Mouse (Mus musculus): ENCODE results near the gene Zfp787. TPM values are rescaled to one million over a fixed set of nuclear protein-coding genes. Genes with fewer than 3 reads are reported as not detected.

The Zfp787 gene
- polyA plus RNA-seq (2012; rRNA removed), result 54.2 and 66.1 TPM in 2 replicates

GRCm38 (mm10) chr7:6155901-6156411, at the start of gene Zfp787:
Gene Zfp787, minus strand, starts transcription at chr7:6155997.
- Histone ChIP-seq H3K4me1 (ENCODE audit: control insufficient read depth, insufficient read depth, low read length) (peaks cover 40% of the 10 kb centered on the region), H3K27me3 (replicated peaks; ENCODE audit: control insufficient read depth, insufficient read depth, low read length) (no peaks in the 10 kb centered on the region), H3K36me3 (ENCODE audit: control insufficient read depth, insufficient read depth, low read length) (no peaks in the 10 kb centered on the region), H3K27ac (ENCODE audit: insufficient read depth, low read depth, low read length) (peak within 1 kb of the TSS; percentile 97), H3K4me3 (ENCODE audit: insufficient read depth, low read depth, low read length) (peak within 1 kb of the TSS; percentile 84)
- peak; percentile 97 for DNase-seq
- TF ChIP-seq POLR2A (IDR thresholded peaks at IDR 0.05; ENCODE audit: low read depth, low read length) (peak; percentile 2), CTCF (conservative IDR thresholded peaks at IDR 0.05; ENCODE audit: insufficient read depth, insufficient read length, low read depth, low read length) (no peak)
- WGBS, result under 1% methylated on average over 54 of the region's 54 CpGs

- Histone ChIP-seq H3K4me3 (ENCODE audit: insufficient read depth, low read depth, low read length) (no peak overlapping the region), H3K27me3 (replicated peaks; ENCODE audit: control insufficient read depth, insufficient read depth, low read length) (no peaks in the 10 kb centered on the region), H3K27ac (ENCODE audit: insufficient read depth, low read depth, low read length) (no peak overlapping the region), H3K4me1 (ENCODE audit: control insufficient read depth, insufficient read depth, low read length) (no peaks in the 10 kb centered on the region), H3K36me3 (ENCODE audit: control insufficient read depth, insufficient read depth, low read length) (no peaks in the 10 kb centered on the region)
- no peak for DNase-seq
- WGBS, result 61% methylated on average over 3 of the region's 3 CpGs
- no peak for TF ChIP-seq POLR2A (IDR thresholded peaks at IDR 0.05; ENCODE audit: low read depth, low read length)
- TF ChIP-seq CTCF (conservative IDR thresholded peaks at IDR 0.05; ENCODE audit: insufficient read depth, insufficient read length, low read depth, low read length), result no peak
Observed at GRCm38 (mm10) chr7:6204200-6204599, 48.4 kb upstream of the Zfp787 start.

- Histone ChIP-seq H3K4me3 (ENCODE audit: insufficient read depth, low read depth, low read length) (no peak within 1 kb of the TSS), H3K27ac (ENCODE audit: insufficient read depth, low read depth, low read length) (no peak within 1 kb of the TSS), H3K27me3 (replicated peaks; ENCODE audit: control insufficient read depth, insufficient read depth, low read length) (no peaks in the 10 kb centered on the region), H3K4me1 (ENCODE audit: control insufficient read depth, insufficient read depth, low read length) (no peaks in the 10 kb centered on the region), H3K36me3 (ENCODE audit: control insufficient read depth, insufficient read depth, low read length) (no peaks in the 10 kb centered on the region)
- WGBS, result 43% methylated on average over 3 of the region's 3 CpGs
- DNase-seq, result no peak
- no peak for TF ChIP-seq POLR2A (IDR thresholded peaks at IDR 0.05; ENCODE audit: low read depth, low read length)
- no peak for TF ChIP-seq CTCF (conservative IDR thresholded peaks at IDR 0.05; ENCODE audit: insufficient read depth, insufficient read length, low read depth, low read length)
Observed at GRCm38 (mm10) chr7:6196790-6197189, 41.0 kb upstream of the Zfp787 start, which contains the start of gene Galp. Gene Galp, plus strand, starts transcription at chr7:6197090.

- H3K27me3 ChIP-seq (replicated peaks; ENCODE audit: control insufficient read depth, insufficient read depth, low read length), result no peaks in the 10 kb centered on the region
- no peak overlapping the region for H3K27ac ChIP-seq (ENCODE audit: insufficient read depth, low read depth, low read length)
- no peaks in the 10 kb centered on the region for H3K36me3 ChIP-seq (ENCODE audit: control insufficient read depth, insufficient read depth, low read length)
- DNase-seq, result no peak
- no peak overlapping the region for H3K4me3 ChIP-seq (ENCODE audit: insufficient read depth, low read depth, low read length)
- WGBS, result 41% methylated on average over 2 of the region's 2 CpGs
- TF ChIP-seq CTCF (conservative IDR thresholded peaks at IDR 0.05; ENCODE audit: insufficient read depth, insufficient read length, low read depth, low read length), result peak; percentile 54
- no peak for TF ChIP-seq POLR2A (IDR thresholded peaks at IDR 0.05; ENCODE audit: low read depth, low read length)
- H3K4me1 ChIP-seq (ENCODE audit: control insufficient read depth, insufficient read depth, low read length), result no peaks in the 10 kb centered on the region
Observed at GRCm38 (mm10) chr7:6195777-6196176, 40.0 kb upstream of the Zfp787 start.

- peak; percentile 69 for DNase-seq
- WGBS, result 16% methylated on average over 5 of the region's 5 CpGs
- H3K4me3 ChIP-seq (ENCODE audit: insufficient read depth, low read depth, low read length), result no peak overlapping the region
- no peaks in the 10 kb centered on the region for H3K36me3 ChIP-seq (ENCODE audit: control insufficient read depth, insufficient read depth, low read length)
- TF ChIP-seq POLR2A (IDR thresholded peaks at IDR 0.05; ENCODE audit: low read depth, low read length) (no peak), CTCF (conservative IDR thresholded peaks at IDR 0.05; ENCODE audit: insufficient read depth, insufficient read length, low read depth, low read length) (peak; percentile 94)
- H3K27ac ChIP-seq (ENCODE audit: insufficient read depth, low read depth, low read length), result no peak overlapping the region
- no peaks in the 10 kb centered on the region for H3K4me1 ChIP-seq (ENCODE audit: control insufficient read depth, insufficient read depth, low read length)
- H3K27me3 ChIP-seq (replicated peaks; ENCODE audit: control insufficient read depth, insufficient read depth, low read length), result no peaks in the 10 kb centered on the region
Observed at GRCm38 (mm10) chr7:6194129-6194528, 38.3 kb upstream of the Zfp787 start.

GRCm38 (mm10) chr7:6191376-6191775, 35.6 kb upstream of the Zfp787 start:
- peaks cover 1% of the 10 kb centered on the region; the same call in 1 of the 2 replicates for H3K36me3 ChIP-seq (ENCODE audit: control insufficient read depth, insufficient read depth, low read length)
- peak; percentile 76 for TF ChIP-seq CTCF (conservative IDR thresholded peaks at IDR 0.05; ENCODE audit: insufficient read depth, insufficient read length, low read depth, low read length)
- no peak for TF ChIP-seq POLR2A (IDR thresholded peaks at IDR 0.05; ENCODE audit: low read depth, low read length)
- H3K27me3 ChIP-seq (replicated peaks; ENCODE audit: control insufficient read depth, insufficient read depth, low read length), result no peaks in the 10 kb centered on the region
- H3K27ac ChIP-seq (ENCODE audit: insufficient read depth, low read depth, low read length), result no peak overlapping the region
- H3K4me3 ChIP-seq (ENCODE audit: insufficient read depth, low read depth, low read length), result no peak overlapping the region
- peaks cover 11% of the 10 kb centered on the region; the same call in 1 of the 2 replicates for H3K4me1 ChIP-seq (ENCODE audit: control insufficient read depth, insufficient read depth, low read length)
- peak; percentile 83 for DNase-seq
- WGBS, result 33% methylated on average over 3 of the region's 3 CpGs

GRCm38 (mm10) chr7:6189542-6189941, 33.7 kb upstream of the Zfp787 start:
- no peak for TF ChIP-seq CTCF (conservative IDR thresholded peaks at IDR 0.05; ENCODE audit: insufficient read depth, insufficient read length, low read depth, low read length)
- no peak for TF ChIP-seq POLR2A (IDR thresholded peaks at IDR 0.05; ENCODE audit: low read depth, low read length)
- H3K27me3 ChIP-seq (replicated peaks; ENCODE audit: control insufficient read depth, insufficient read depth, low read length), result no peaks in the 10 kb centered on the region
- no peak overlapping the region for H3K27ac ChIP-seq (ENCODE audit: insufficient read depth, low read depth, low read length)
- WGBS, result 56% methylated on average over 45 of the region's 45 CpGs
- peaks cover 1% of the 10 kb centered on the region; the same call in 1 of the 2 replicates for H3K36me3 ChIP-seq (ENCODE audit: control insufficient read depth, insufficient read depth, low read length)
- DNase-seq, result peak; percentile 69
- H3K4me3 ChIP-seq (ENCODE audit: insufficient read depth, low read depth, low read length), result no peak overlapping the region
- peaks cover 21% of the 10 kb centered on the region; the same call in 1 of the 2 replicates for H3K4me1 ChIP-seq (ENCODE audit: control insufficient read depth, insufficient read depth, low read length)

Data from kidney, adult 2 months (tissue).